Mouse (Mus musculus) right cerebral cortex, postnatal 36 days (tissue): Measurements from ENCODE around the gene Lrcol1.

Source experiments
- DNase-seq, 2 experiments: peaks; one replicate each; pipeline ENCODE4 v3.0.0; 2022; ENCODE audit warnings: low spot score in 2 of 2, mixed read lengths in 1 of 2

Gene Lrcol1

DNA sequence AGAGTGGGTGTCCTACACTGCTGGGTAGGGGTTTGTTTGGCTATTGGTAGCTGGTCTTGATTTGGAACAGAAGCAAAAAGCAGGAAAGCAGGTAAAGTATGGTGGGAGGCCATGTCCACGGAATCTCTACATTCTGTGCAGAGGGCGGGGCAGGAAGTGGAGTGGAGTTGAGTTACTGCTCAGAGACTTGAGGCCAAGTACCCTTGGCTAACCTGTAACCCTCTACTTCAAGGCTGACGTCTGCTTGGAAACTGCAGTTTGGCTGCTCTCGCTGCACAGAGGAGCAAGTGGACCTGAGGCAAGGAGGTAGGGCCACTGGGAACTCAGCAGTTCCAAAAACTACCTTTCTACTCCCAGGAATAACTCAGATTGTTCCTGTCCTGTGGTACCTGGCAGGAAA, at the start of gene Lrcol1:
Gene Lrcol1, plus strand, starts transcription at position 207 of the 400 bp plus-strand sequence.
- DNase-seq = no peak

- no peak for DNase-seq
Observed at GRCm38 (mm10) chr5:110296637-110297036, 47.9 kb upstream of the Lrcol1 start.

GRCm38 (mm10) chr5:110300591-110300990, 43.9 kb upstream of the Lrcol1 start:
- no peak for DNase-seq

DNA sequence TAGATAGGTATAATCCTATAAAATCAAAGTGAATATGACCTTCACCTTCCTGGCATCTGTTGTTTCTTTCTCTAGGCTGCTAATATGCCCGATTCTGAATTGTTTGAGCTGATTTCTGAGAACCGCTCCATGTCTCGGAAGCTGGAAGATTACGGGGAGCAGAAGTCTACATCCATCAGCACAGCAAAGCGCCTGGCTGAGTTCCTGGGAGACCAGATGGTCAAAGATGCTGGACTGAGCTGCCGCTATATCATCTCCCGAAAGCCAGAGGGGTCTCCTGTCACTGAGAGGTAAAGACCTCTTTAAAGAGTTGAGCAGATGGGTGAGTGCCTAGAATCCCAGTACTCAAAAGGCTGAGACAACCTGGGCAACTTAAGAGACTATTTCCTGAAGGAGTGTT, 35.7 kb upstream of the Lrcol1 start:
- DNase-seq = no peak

- DNase-seq = no peak
Observed at GRCm38 (mm10) chr5:110313127-110313526, 31.4 kb upstream of the Lrcol1 start.

- no peak for DNase-seq
Observed at GRCm38 (mm10) chr5:110330508-110330907, 14.0 kb upstream of the Lrcol1 start.

GRCm38 (mm10) chr5:110338792-110339191, 5.7 kb upstream of the Lrcol1 start:
- DNase-seq = no peak

- DNase-seq = no peak
Observed at GRCm38 (mm10) chr5:110342648-110343284, 1.8 kb upstream of the Lrcol1 start, which contains the start of gene P2rx2. P2rx2 (minus strand) TSS chr5:110343212.

GRCm38 (mm10) chr5:110345553-110345952, 1.0 kb downstream of the Lrcol1 start:
- no peak for DNase-seq

- DNase-seq = no peak
Observed at GRCm38 (mm10) chr5:110347006-110347405, 2.5 kb downstream of the Lrcol1 start.

GRCm38 (mm10) chr5:110354716-110355115, 10.2 kb downstream of the Lrcol1 start:
- DNase-seq = no peak

GRCm38 (mm10) chr5:110357531-110358179, 13.1 kb downstream of the Lrcol1 start:
- peak; percentile 50 to 72 for DNase-seq

- no peak for DNase-seq
Observed at GRCm38 (mm10) chr5:110361465-110361864, 16.9 kb downstream of the Lrcol1 start.

DNA sequence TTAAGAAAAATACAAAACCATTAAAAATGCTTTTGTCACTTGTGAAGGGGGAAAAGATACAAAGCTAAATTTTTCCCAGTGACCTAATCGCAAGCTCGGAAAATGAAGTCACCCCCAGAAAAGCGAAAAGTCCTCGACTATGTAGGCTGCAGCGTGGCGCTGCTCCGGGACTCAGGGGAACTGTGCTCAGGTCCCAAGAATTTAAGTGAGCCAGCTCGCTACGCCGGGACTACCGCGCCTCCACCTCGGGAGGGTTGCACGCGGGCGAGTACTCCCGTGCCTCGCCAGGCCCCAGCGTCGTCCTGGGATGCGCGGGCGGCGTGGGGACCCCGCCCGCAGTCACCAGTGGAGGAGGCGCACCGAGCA, 18.3 kb downstream of the Lrcol1 start:
- DNase-seq = no peak

- DNase-seq = peak; percentile 66
Observed at GRCm38 (mm10) chr5:110363179-110363821, 18.8 kb downstream of the Lrcol1 start.

- no peak for DNase-seq
Observed at GRCm38 (mm10) chr5:110363822-110364545, 19.5 kb downstream of the Lrcol1 start.

GRCm38 (mm10) chr5:110376802-110377433, 32.4 kb downstream of the Lrcol1 start:
- DNase-seq = peak; percentile 57 to 65

- DNase-seq = no peak
Observed at GRCm38 (mm10) chr5:110378181-110378583, 33.7 kb downstream of the Lrcol1 start.

- no peak for DNase-seq
Observed at GRCm38 (mm10) chr5:110379086-110379485, 34.6 kb downstream of the Lrcol1 start.

GRCm38 (mm10) chr5:110379823-110380222, 35.3 kb downstream of the Lrcol1 start:
- no peak for DNase-seq

DNA sequence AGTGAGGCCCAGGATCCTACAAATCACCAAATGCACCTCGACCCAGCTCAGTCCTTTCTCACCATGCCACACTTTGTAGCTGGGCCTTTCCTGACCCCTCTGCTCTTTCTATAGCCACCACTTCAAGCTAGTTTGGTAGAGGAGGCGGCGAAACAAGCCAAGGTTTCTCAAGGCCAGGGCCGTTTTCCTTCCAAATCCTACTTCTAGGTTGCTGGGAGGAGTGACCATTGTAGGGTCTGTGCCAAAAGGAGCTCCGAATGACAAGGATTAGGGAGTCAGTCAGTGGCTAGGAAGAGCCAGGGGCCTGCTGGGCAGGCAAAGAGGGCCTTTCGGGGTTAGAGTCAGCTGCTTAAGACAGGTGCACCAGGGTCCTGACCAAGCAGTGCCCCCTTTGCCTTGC, 40.0 kb downstream of the Lrcol1 start:
- DNase-seq = no peak

GRCm38 (mm10) chr5:110385263-110385662, 40.7 kb downstream of the Lrcol1 start:
- no peak for DNase-seq
